Mouse (Mus musculus): ENCODE data around the gene Dlx1. TPM values are rescaled to one million over a fixed set of nuclear protein-coding genes. Genes with fewer than 3 reads are reported as not detected.

The Dlx1 gene
- polyA plus RNA-seq, 1 experiment from 2014 or later, result 0.07 TPM

- Histone ChIP-seq H3K27me3 (peaks cover 97% of the 10 kb centered on the region), H3K27ac (no peak overlapping the region), H3K9me3 (replicated peaks) (no peaks in the 10 kb centered on the region), H3K9ac (no peak overlapping the region), H3K4me2 (peak overlapping the region; percentile 24), H3K36me3 (no peaks in the 10 kb centered on the region), H3K4me1 (replicated peaks) (peaks cover 52% of the 10 kb centered on the region), H3K4me3 (replicated peaks) (0 out of 2 replicates have a peak overlapping the region, but pooled peaks have one; percentile 13)
- ATAC-seq (ENCODE audit: low read depth) (peak; percentile 34; the same call in 1 of the 2 replicates), DNase-seq (no peak)
- 2% methylated on average over 29 of the region's 30 CpGs for WGBS (ENCODE audit: insufficient replicate concordance)
Observed at GRCm38 (mm10) chr2:71542816-71543301, 14.9 kb downstream of the Dlx1 start.

- DNase-seq (no peak), ATAC-seq (ENCODE audit: low read depth) (no peak)
- no peak overlapping the region for H3K27ac ChIP-seq
- H3K4me3 ChIP-seq (replicated peaks), result no peak overlapping the region
- no peak overlapping the region for H3K9ac ChIP-seq
- no peaks in the 10 kb centered on the region for H3K36me3 ChIP-seq
- no peak overlapping the region for H3K4me2 ChIP-seq
- 3% methylated on average over 9 of the region's 9 CpGs for WGBS (ENCODE audit: insufficient replicate concordance)
- H3K9me3 ChIP-seq (replicated peaks), result no peaks in the 10 kb centered on the region
- peaks cover 97% of the 10 kb centered on the region for H3K27me3 ChIP-seq
- H3K4me1 ChIP-seq (replicated peaks), result peaks cover 51% of the 10 kb centered on the region
Observed at GRCm38 (mm10) chr2:71543531-71543930, 15.6 kb downstream of the Dlx1 start.

GRCm38 (mm10) chr2:71543948-71544347, 16.0 kb downstream of the Dlx1 start:
- no peak overlapping the region for H3K9ac ChIP-seq
- no peaks in the 10 kb centered on the region for H3K9me3 ChIP-seq (replicated peaks)
- peaks cover 97% of the 10 kb centered on the region for H3K27me3 ChIP-seq
- H3K4me3 ChIP-seq (replicated peaks), result no peak overlapping the region
- H3K36me3 ChIP-seq, result no peaks in the 10 kb centered on the region
- DNase-seq, result no peak
- peaks cover 47% of the 10 kb centered on the region for H3K4me1 ChIP-seq (replicated peaks)
- ATAC-seq (ENCODE audit: low read depth), result no peak
- H3K4me2 ChIP-seq, result no peak overlapping the region
- H3K27ac ChIP-seq, result no peak overlapping the region
- 5% methylated on average over 20 of the region's 20 CpGs for WGBS (ENCODE audit: insufficient replicate concordance)

GRCm38 (mm10) chr2:71544391-71545285, 16.7 kb downstream of the Dlx1 start:
- H3K4me3 ChIP-seq (replicated peaks), result peak overlapping the region; percentile 12; the same call in 1 of the 2 replicates
- DNase-seq (no peak), ATAC-seq (ENCODE audit: low read depth) (no peak)
- no peaks in the 10 kb centered on the region for H3K36me3 ChIP-seq
- no peak overlapping the region for H3K9ac ChIP-seq
- 0 out of 2 replicates have a peak overlapping the region, but pooled peaks have one; percentile 10 for H3K4me2 ChIP-seq
- no peaks in the 10 kb centered on the region for H3K9me3 ChIP-seq (replicated peaks)
- H3K27me3 ChIP-seq, result peaks cover 97% of the 10 kb centered on the region
- peaks cover 40% of the 10 kb centered on the region for H3K4me1 ChIP-seq (replicated peaks)
- 2% methylated on average over 61 of the region's 61 CpGs for WGBS (ENCODE audit: insufficient replicate concordance)
- no peak overlapping the region for H3K27ac ChIP-seq

- Histone ChIP-seq H3K4me2 (peak overlapping the region; percentile 79), H3K27ac (no peak overlapping the region), H3K4me3 (replicated peaks) (peak overlapping the region; percentile 59), H3K4me1 (replicated peaks) (peaks cover 39% of the 10 kb centered on the region), H3K9ac (no peak overlapping the region), H3K9me3 (replicated peaks) (no peaks in the 10 kb centered on the region), H3K27me3 (peaks cover 97% of the 10 kb centered on the region), H3K36me3 (no peaks in the 10 kb centered on the region)
- DNase-seq, result no peak
- ATAC-seq (ENCODE audit: low read depth), result no peak
- 2% methylated on average over 32 of the region's 32 CpGs for WGBS (ENCODE audit: insufficient replicate concordance)
Observed at GRCm38 (mm10) chr2:71545401-71545881, 17.5 kb downstream of the Dlx1 start.

- H3K27me3 ChIP-seq, result peaks cover 97% of the 10 kb centered on the region
- no peak overlapping the region for H3K9ac ChIP-seq
- ATAC-seq (ENCODE audit: low read depth) (peak; percentile 23), DNase-seq (no peak)
- no peak overlapping the region for H3K27ac ChIP-seq
- H3K36me3 ChIP-seq, result no peaks in the 10 kb centered on the region
- H3K9me3 ChIP-seq (replicated peaks), result no peaks in the 10 kb centered on the region
- H3K4me1 ChIP-seq (replicated peaks), result peaks cover 36% of the 10 kb centered on the region
- peak overlapping the region; percentile 79 for H3K4me2 ChIP-seq
- peak overlapping the region; percentile 59 for H3K4me3 ChIP-seq (replicated peaks)
- under 1% methylated on average over 59 of the region's 59 CpGs for WGBS (ENCODE audit: insufficient replicate concordance)
Observed at GRCm38 (mm10) chr2:71545882-71546639, 18.1 kb downstream of the Dlx1 start.

- Histone ChIP-seq H3K9ac (no peak within 1 kb of the TSS), H3K9me3 (replicated peaks) (no peaks in the 10 kb centered on the region), H3K27me3 (peaks cover 97% of the 10 kb centered on the region), H3K4me3 (replicated peaks) (peak within 1 kb of the TSS; percentile 59), H3K4me1 (replicated peaks) (peaks cover 30% of the 10 kb centered on the region), H3K36me3 (no peaks in the 10 kb centered on the region), H3K4me2 (peak within 1 kb of the TSS; percentile 79), H3K27ac (no peak within 1 kb of the TSS)
- ATAC-seq (ENCODE audit: low read depth) (peak; percentile 7; the same call in 1 of the 2 replicates), DNase-seq (no peak)
- WGBS (ENCODE audit: insufficient replicate concordance), result under 1% methylated on average over 37 of the region's 37 CpGs
Observed at GRCm38 (mm10) chr2:71546640-71547071, 18.7 kb downstream of the Dlx1 start, which contains the start of gene Dlx2. TSS of gene Dlx2 (minus strand) at chr2:71546754.

GRCm38 (mm10) chr2:71547829-71548228, 19.9 kb downstream of the Dlx1 start:
- H3K36me3 ChIP-seq, result no peaks in the 10 kb centered on the region
- no peaks in the 10 kb centered on the region for H3K9me3 ChIP-seq (replicated peaks)
- peaks cover 97% of the 10 kb centered on the region for H3K27me3 ChIP-seq
- H3K27ac ChIP-seq, result no peak overlapping the region
- WGBS (ENCODE audit: insufficient replicate concordance), result under 1% methylated on average over 8 of the region's 8 CpGs
- H3K4me2 ChIP-seq, result no peak overlapping the region
- DNase-seq (peak; percentile 58), ATAC-seq (ENCODE audit: low read depth) (no peak)
- H3K4me3 ChIP-seq (replicated peaks), result no peak overlapping the region
- no peak overlapping the region for H3K9ac ChIP-seq
- peaks cover 29% of the 10 kb centered on the region for H3K4me1 ChIP-seq (replicated peaks)

GRCm38 (mm10) chr2:71550330-71550729, 22.4 kb downstream of the Dlx1 start:
- Histone ChIP-seq H3K4me2 (no peak overlapping the region), H3K4me1 (replicated peaks) (peaks cover 17% of the 10 kb centered on the region), H3K27ac (no peak overlapping the region), H3K27me3 (peaks cover 92% of the 10 kb centered on the region), H3K9ac (no peak overlapping the region), H3K36me3 (no peaks in the 10 kb centered on the region), H3K4me3 (replicated peaks) (no peak overlapping the region), H3K9me3 (replicated peaks) (no peaks in the 10 kb centered on the region)
- DNase-seq (no peak), ATAC-seq (ENCODE audit: low read depth) (no peak)
- 19% methylated on average over 3 of the region's 3 CpGs for WGBS (ENCODE audit: insufficient replicate concordance)

- Histone ChIP-seq H3K9me3 (replicated peaks) (no peaks in the 10 kb centered on the region), H3K27ac (no peak overlapping the region), H3K9ac (no peak overlapping the region), H3K4me1 (replicated peaks) (peaks cover 3% of the 10 kb centered on the region), H3K36me3 (no peaks in the 10 kb centered on the region), H3K4me3 (replicated peaks) (no peak overlapping the region), H3K27me3 (peaks cover 81% of the 10 kb centered on the region), H3K4me2 (no peak overlapping the region)
- WGBS (ENCODE audit: insufficient replicate concordance), result 2% methylated on average over 18 of the region's 18 CpGs
- DNase-seq (no peak), ATAC-seq (ENCODE audit: low read depth) (no peak)
Observed at GRCm38 (mm10) chr2:71551704-71552103, 23.8 kb downstream of the Dlx1 start.

GRCm38 (mm10) chr2:71556071-71556470, 28.2 kb downstream of the Dlx1 start:
- WGBS (ENCODE audit: insufficient replicate concordance), result 54% methylated on average over 5 of the region's 5 CpGs
- H3K27me3 ChIP-seq, result peaks cover 50% of the 10 kb centered on the region
- no peak overlapping the region for H3K4me3 ChIP-seq (replicated peaks)
- no peak overlapping the region for H3K9ac ChIP-seq
- no peaks in the 10 kb centered on the region for H3K36me3 ChIP-seq
- H3K27ac ChIP-seq, result no peak overlapping the region
- no peak for ATAC-seq (ENCODE audit: low read depth)
- H3K4me1 ChIP-seq (replicated peaks), result no peaks in the 10 kb centered on the region
- no peak for DNase-seq
- no peaks in the 10 kb centered on the region for H3K9me3 ChIP-seq (replicated peaks)
- no peak overlapping the region for H3K4me2 ChIP-seq
